Mouse (Mus musculus) thymus, adult 2 months (tissue): Measurements from ENCODE around the gene Lmtk3. TPM values are rescaled to one million over a fixed set of nuclear protein-coding genes. Genes with fewer than 3 reads are reported as not detected.

ENCODE experiments used
- DNase-seq: peaks from one replicate; pipeline ENCODE4 v3.0.0; 2021
- H3K27ac ChIP-seq: fragments of 200-500 bp; 2 replicates; pipeline ENCODE4 v1.5.1; 2012; ENCODE audit warnings: low read length, control low read depth; ENCODE audit not compliant: control insufficient read depth, insufficient read depth
- H3K27me3 ChIP-seq: fragments of 200-500 bp; 2 replicates; pipeline ENCODE4 v1.6.1; 2012; ENCODE audit warnings: mild to moderate bottlenecking, low read length, moderate library complexity, mixed read lengths; ENCODE audit not compliant: control insufficient read depth, insufficient read depth
- H3K36me3 ChIP-seq: fragments of 200-500 bp; 2 replicates; pipeline ENCODE4 v1.6.1; 2012; ENCODE audit warnings: mild to moderate bottlenecking, low read length, moderate library complexity; ENCODE audit not compliant: control insufficient read depth, insufficient read depth
- H3K4me1 ChIP-seq: fragments of 200-500 bp; replicated peaks from 2 replicates; pipeline ENCODE4 v1.6.1; 2012; ENCODE audit warnings: low read length; ENCODE audit not compliant: control insufficient read depth, insufficient read depth
- H3K4me3 ChIP-seq: fragments of 200-500 bp; 2 replicates; pipeline ENCODE4 v1.5.1; 2012; ENCODE audit warnings: mild to moderate bottlenecking, low read length, control low read depth, moderate library complexity; ENCODE audit not compliant: control insufficient read depth, insufficient read depth
- CTCF ChIP-seq: fragments of 200-500 bp; IDR thresholded peaks from 2 replicates; pipeline ENCODE4 v1.5.1; 2012; ENCODE audit warnings: mild to moderate bottlenecking, control low read depth, low read length, moderate library complexity, borderline replicate concordance; ENCODE audit not compliant: control insufficient read depth, poor library complexity, insufficient read depth; ENCODE audit errors: extremely low read depth
- POLR2A ChIP-seq: fragments of 200-500 bp; IDR thresholded peaks from 2 replicates; pipeline ENCODE4 v1.6.1; 2012; ENCODE audit warnings: mild to moderate bottlenecking, low read length, control low read depth, moderate library complexity; ENCODE audit not compliant: control insufficient read depth, poor library complexity, insufficient read depth; ENCODE audit errors: extremely low read depth
- WGBS: fragments of 180-500 bp; shearing (Covaris S2); methylation state at CpG from one replicate; pipeline ENCODE4 v1.1.7; 2018; 5-methylcytosine and 5-hydroxymethylcytosine counted together
- polyA plus RNA-seq: library from polyadenylated mRNA; depleted of rRNA; stranded (reverse); fragments of >200 nt; gene quantifications from 2 replicates; pipeline ENCODE4 v1.2.3, GENCODE M21; 2012

The Lmtk3 gene
- polyA plus RNA-seq, 1 experiment = 1.2 TPM

GRCm38 (mm10) chr7:45809276-45810075 is 25.9 kb downstream of the Lmtk3 start:
- WGBS = 94% methylated on average over 14 of the region's 14 CpGs
- peaks cover 54% of the 10 kb centered on the region for H3K36me3 ChIP-seq
- peaks cover 9% of the 10 kb centered on the region for H3K4me1 ChIP-seq
- DNase-seq = no peak
- H3K4me3 ChIP-seq = no peak overlapping the region
- no peak overlapping the region for H3K27ac ChIP-seq
- H3K27me3 ChIP-seq = no peaks in the 10 kb centered on the region
- no peak for TF ChIP-seq CTCF
- no peak for TF ChIP-seq POLR2A

DNA sequence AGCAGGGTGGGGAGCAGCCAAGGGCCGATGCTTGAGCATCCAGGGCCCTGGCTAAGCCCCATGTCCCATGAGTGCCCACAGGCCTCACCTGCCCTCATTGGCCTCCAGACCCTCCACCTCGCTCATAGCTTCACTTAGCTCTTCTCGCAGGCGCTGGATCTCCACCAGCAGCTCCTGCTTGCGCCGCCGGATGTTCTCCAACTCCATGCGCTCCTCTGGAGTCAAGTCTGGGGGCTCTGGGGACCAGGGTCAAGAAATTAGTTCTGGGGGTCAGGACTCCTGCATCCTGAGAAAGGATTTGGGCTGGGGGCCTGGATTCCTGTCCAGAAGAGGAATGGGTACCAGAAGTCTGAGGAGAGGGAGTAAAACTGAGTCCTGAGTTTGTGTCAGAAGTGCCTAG is 29.4 kb downstream of the Lmtk3 start:
- Histone ChIP-seq H3K4me3 (no peak overlapping the region), H3K4me1 (peaks cover 16% of the 10 kb centered on the region), H3K36me3 (peaks cover 46% of the 10 kb centered on the region), H3K27me3 (no peaks in the 10 kb centered on the region), H3K27ac (no peak overlapping the region)
- DNase-seq = no peak
- TF ChIP-seq POLR2A (no peak), CTCF (no peak)
- 97% methylated on average over 8 of the region's 8 CpGs for WGBS

GRCm38 (mm10) chr7:45813787-45814779 is 30.5 kb downstream of the Lmtk3 start, which contains the start of gene Cyth2:
Gene Cyth2 (minus strand): TSS chr7:45814581.
- Histone ChIP-seq H3K4me1 (peaks cover 16% of the 10 kb centered on the region), H3K4me3 (peak within 1 kb of the TSS; percentile 92), H3K27me3 (no peaks in the 10 kb centered on the region), H3K27ac (peak within 1 kb of the TSS; percentile 80), H3K36me3 (peaks cover 35% of the 10 kb centered on the region)
- DNase-seq = peak; percentile 99
- TF ChIP-seq CTCF (no peak; the same call in 1 of the 2 replicates), POLR2A (peak; percentile 70; the same call in 1 of the 2 replicates)
- WGBS = under 1% methylated on average over 92 of the region's 92 CpGs

GRCm38 (mm10) chr7:45814841-45815240 is 31.3 kb downstream of the Lmtk3 start:
- TF ChIP-seq POLR2A = no peak
- no peak for TF ChIP-seq CTCF
- H3K27ac ChIP-seq = no peak overlapping the region
- H3K4me1 ChIP-seq = peaks cover 16% of the 10 kb centered on the region
- 4% methylated on average over 5 of the region's 5 CpGs for WGBS
- DNase-seq = no peak
- H3K27me3 ChIP-seq = no peaks in the 10 kb centered on the region
- no peak overlapping the region for H3K4me3 ChIP-seq
- H3K36me3 ChIP-seq = peaks cover 27% of the 10 kb centered on the region

DNA sequence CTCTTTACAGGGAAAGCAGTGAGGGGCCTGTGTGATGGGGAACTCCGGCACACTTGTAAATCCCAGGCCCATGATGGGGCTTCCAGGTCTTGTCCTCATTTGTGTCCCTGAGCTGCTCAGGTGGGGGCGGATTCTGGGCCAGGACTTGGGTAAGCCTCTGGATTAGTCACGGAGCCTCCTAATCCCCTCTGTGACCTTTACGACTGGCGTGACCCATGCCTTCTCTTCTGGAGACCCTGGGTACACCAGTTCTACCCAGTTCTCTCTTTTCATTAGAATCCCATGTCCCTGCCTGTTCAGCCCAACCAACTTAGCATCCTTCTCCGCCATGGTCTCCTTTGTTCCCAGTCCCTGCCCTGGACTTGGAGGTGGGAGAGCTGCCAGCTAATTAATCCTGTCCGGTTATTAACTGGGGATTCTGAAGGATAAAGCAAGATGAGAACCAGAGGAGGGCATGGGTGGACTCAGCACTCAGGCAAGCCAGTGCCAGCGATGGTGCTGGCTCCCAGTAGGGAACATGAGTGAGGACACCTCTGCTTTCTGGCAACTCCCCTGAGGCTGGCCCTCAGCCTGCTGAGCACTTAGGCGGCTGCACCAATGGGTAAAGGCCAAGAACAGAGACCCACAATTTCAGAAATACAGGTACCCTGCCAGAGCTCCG is 31.9 kb downstream of the Lmtk3 start:
- no peak for DNase-seq
- no peaks in the 10 kb centered on the region for H3K27me3 ChIP-seq
- H3K27ac ChIP-seq = no peak overlapping the region
- TF ChIP-seq POLR2A (no peak), CTCF (no peak)
- H3K36me3 ChIP-seq = peaks cover 21% of the 10 kb centered on the region
- H3K4me1 ChIP-seq = peaks cover 16% of the 10 kb centered on the region
- 92% methylated on average over 10 of the region's 10 CpGs for WGBS
- H3K4me3 ChIP-seq = no peak overlapping the region

DNA sequence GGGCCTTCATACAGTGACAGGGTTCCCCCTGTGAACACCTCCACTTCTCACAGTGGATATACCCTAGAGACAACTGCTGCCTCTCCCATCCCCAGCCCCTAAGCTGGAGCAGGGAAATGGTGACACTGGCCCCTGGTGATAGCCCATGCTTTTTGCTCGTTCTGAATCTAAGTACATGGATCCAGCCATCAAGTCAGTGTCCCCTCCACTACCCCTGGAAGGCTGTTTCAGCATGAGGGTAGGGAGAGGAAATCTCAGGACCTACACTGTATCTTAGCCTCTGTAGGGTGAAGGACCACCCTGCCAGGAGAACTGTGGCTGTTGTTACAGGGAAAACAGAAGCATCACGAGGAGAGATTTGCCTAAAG is 32.4 kb downstream of the Lmtk3 start:
- no peak for TF ChIP-seq CTCF
- no peak for TF ChIP-seq POLR2A

More for the DNA sequence above, 32.4 kb downstream of the Lmtk3 start:
- H3K4me1 ChIP-seq = peaks cover 16% of the 10 kb centered on the region
- no peak for DNase-seq
- no peak overlapping the region for H3K4me3 ChIP-seq
- H3K27me3 ChIP-seq = no peaks in the 10 kb centered on the region
- H3K27ac ChIP-seq = no peak overlapping the region
- 79% methylated on average over 2 of the region's 2 CpGs for WGBS
- peaks cover 16% of the 10 kb centered on the region for H3K36me3 ChIP-seq
